Mouse (Mus musculus) MEL (cell line): ENCODE results near the gene Gm3424. TPM values are rescaled to one million over a fixed set of nuclear protein-coding genes. Genes with fewer than 3 reads are reported as not detected.
"Not testable (repeated sequence)": the region's sequence is repeated elsewhere in the genome, so short reads cannot be mapped to it uniquely, and the experiment has no call there.

Source experiments
- DNase-seq: peaks from one replicate; pipeline ENCODE4 v3.0.0; 2011; ENCODE audit warnings: low read depth, low spot score
- H3K27ac ChIP-seq: 2 replicates; pipeline ENCODE4 v1.5.1; 2012; ENCODE audit warnings: low read depth, mild to moderate bottlenecking, control low read depth, low read length, moderate library complexity; ENCODE audit not compliant: control insufficient read depth
- H3K27me3 ChIP-seq, 2 experiments: fragments of 150-350 bp in 1 of 2; sonication (generic) in 1 of 2; 2 replicates each; pipeline ENCODE4 v1.6.1; 2012; ENCODE audit warnings: low read length in 2 of 2, mild to moderate bottlenecking in 2 of 2, improper control_type of control experiment in 1 of 2, moderate library complexity in 1 of 2; ENCODE audit not compliant: insufficient read depth in 2 of 2, control insufficient read depth in 1 of 2
- H3K36me3 ChIP-seq, 2 experiments: 2 replicates each; pipeline ENCODE4 v1.6.1; 2012 to 2014; ENCODE audit warnings: low read length in 2 of 2, improper control_type of control experiment in 1 of 2, inconsistent platforms in 1 of 2, mild to moderate bottlenecking in 1 of 2; ENCODE audit not compliant: insufficient read depth in 2 of 2, control insufficient read depth in 1 of 2
- H3K4me1 ChIP-seq, 2 experiments: fragments of 150-350 bp in 1 of 2; sonication (generic) in 1 of 2; 2 replicates each; pipeline ENCODE4 v1.6.1; 2012; ENCODE audit warnings: low read length in 2 of 2, improper control_type of control experiment in 1 of 2, mild to moderate bottlenecking in 1 of 2; ENCODE audit not compliant: insufficient read depth in 2 of 2, control insufficient read depth in 1 of 2
- H3K4me3 ChIP-seq, 2 experiments: fragments of 150-350 bp in 1 of 2; sonication (generic) in 1 of 2; 2 replicates each; pipeline ENCODE4 v1.5.1; 2012; ENCODE audit warnings: low read depth in 2 of 2, low read length in 2 of 2, mild to moderate bottlenecking in 2 of 2, moderate library complexity in 2 of 2, control low read depth in 1 of 2, improper control_type of control experiment in 1 of 2; ENCODE audit not compliant: control insufficient read depth in 1 of 2, insufficient read depth in 1 of 2
- H3K79me2 ChIP-seq: 2 replicates; pipeline ENCODE4 v1.6.1; 2012; ENCODE audit warnings: mild to moderate bottlenecking, low read length, moderate library complexity; ENCODE audit not compliant: control insufficient read depth, poor library complexity, insufficient read depth
- H3K9ac ChIP-seq: 2 replicates; pipeline ENCODE4 v1.6.1; 2012; ENCODE audit warnings: low read depth, mild to moderate bottlenecking, control low read depth, low read length, moderate library complexity; ENCODE audit not compliant: control insufficient read depth, poor library complexity, severe bottlenecking
- H3K9me3 ChIP-seq: fragments of 150-350 bp; sonication (generic); replicated peaks from 2 replicates; pipeline ENCODE4 v1.6.1; 2012; ENCODE audit warnings: mild to moderate bottlenecking, low read length, improper control_type of control experiment, moderate library complexity; ENCODE audit not compliant: insufficient read depth
- polyA plus RNA-seq, 2 experiments: library from polyadenylated mRNA; stranded (reverse) in 1 of 2; unstranded in 1 of 2; fragments of >175 nt in 1 of 2; fragments of >200 nt in 1 of 2; gene quantifications; 2 replicates each; pipeline versions ENCODE4 v1.2.1 to v1.2.4; 2012; ENCODE audit warnings: low replicate concordance in 2 of 2, low read depth in 1 of 2; ENCODE audit not compliant: insufficient read length in 2 of 2, insufficient read depth in 1 of 2, missing spikeins in 1 of 2
- total RNA-seq: library from RNA; depleted of rRNA; stranded (reverse); fragments of 300-350 nt; gene quantifications from 2 replicates; pipeline ENCODE4 v1.2.3, GENCODE M21; 2012; rRNA removed

Gm3424 gene
- not detected in 2 replicates for total RNA-seq
- not detected for polyA plus RNA-seq

- not testable (repeated sequence) for DNase-seq, H3K9me3 ChIP-seq, H3K9ac ChIP-seq, H3K4me3 ChIP-seq, H3K27ac ChIP-seq, H3K36me3 ChIP-seq, H3K4me1 ChIP-seq, H3K79me2 ChIP-seq, H3K27me3 ChIP-seq
Observed at GRCm38 (mm10) chr14:5830229-5830628, at the start of gene Gm3424. Gene Gm3424 (minus strand): TSS chr14:5830329.

GRCm38 (mm10) chr14:5879791-5880190 lies 49.7 kb upstream of the Gm3424 start:
- H3K4me1 ChIP-seq = not testable (repeated sequence)

GRCm38 (mm10) chr14:5879136-5879535 lies 49.0 kb upstream of the Gm3424 start:
- H3K27me3 ChIP-seq, DNase-seq, H3K79me2 ChIP-seq, H3K9ac ChIP-seq, H3K36me3 ChIP-seq, H3K27ac ChIP-seq, H3K9me3 ChIP-seq, H3K4me1 ChIP-seq, H3K4me3 ChIP-seq: not testable (repeated sequence)

More at GRCm38 (mm10) chr14:5879791-5880190, 49.7 kb upstream of the Gm3424 start:
- not testable (repeated sequence) for DNase-seq, H3K27me3 ChIP-seq, H3K9me3 ChIP-seq, H3K36me3 ChIP-seq, H3K9ac ChIP-seq, H3K79me2 ChIP-seq, H3K4me3 ChIP-seq, H3K27ac ChIP-seq

DNA sequence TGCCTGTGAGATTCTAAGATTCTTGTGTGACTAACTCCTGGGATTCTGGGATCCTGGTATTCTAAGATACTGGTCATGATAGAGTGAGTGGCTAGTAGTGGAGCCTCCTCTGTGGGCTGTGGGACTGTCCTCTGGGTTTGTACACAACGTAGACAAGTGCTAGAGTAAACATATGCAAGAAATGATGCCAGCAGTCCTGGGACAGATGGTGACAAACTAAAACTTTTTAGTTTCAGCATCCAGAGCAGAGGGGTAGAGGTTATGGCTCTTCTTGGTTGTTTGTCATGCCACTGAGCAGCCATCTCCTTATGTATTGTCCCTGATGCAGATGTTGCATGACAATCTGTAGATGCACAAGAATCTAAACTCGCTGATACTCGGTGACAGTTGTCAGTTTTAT lies 25.8 kb upstream of the Gm3424 start:
- not testable (repeated sequence) for H3K36me3 ChIP-seq, H3K27me3 ChIP-seq, H3K4me3 ChIP-seq, DNase-seq, H3K4me1 ChIP-seq, H3K9ac ChIP-seq, H3K79me2 ChIP-seq, H3K9me3 ChIP-seq, H3K27ac ChIP-seq

GRCm38 (mm10) chr14:5812699-5813356 lies 17.3 kb downstream of the Gm3424 start:
- not testable (repeated sequence) for H3K27ac ChIP-seq, H3K79me2 ChIP-seq, H3K4me3 ChIP-seq, H3K9ac ChIP-seq, H3K36me3 ChIP-seq, DNase-seq, H3K27me3 ChIP-seq, H3K9me3 ChIP-seq, H3K4me1 ChIP-seq

GRCm38 (mm10) chr14:5807882-5808281 lies 22.2 kb downstream of the Gm3424 start, which contains the start of gene Gm3383:
Gene Gm3383 (minus strand): TSS chr14:5807982.
- H3K27ac ChIP-seq, H3K36me3 ChIP-seq, H3K27me3 ChIP-seq, H3K79me2 ChIP-seq, H3K4me3 ChIP-seq, H3K9me3 ChIP-seq, H3K9ac ChIP-seq, H3K4me1 ChIP-seq, DNase-seq: not testable (repeated sequence)
